Mouse (Mus musculus): ENCODE measurements at regions not wholly inside any gene's neighbourhood (a gene's known extent, or its start where the extent isn't known, plus 50 kb on each side); places are given as distances from the start of the nearest gene placed in this dataset.

GRCm38 (mm10) chr2:49376281-49376680 lies 75.0 kb upstream of the Epc2 start:
- DNase-seq (ENCODE audit: low read depth, low spot score): peak; percentile 91

- no peak for DNase-seq (ENCODE audit: low read depth, low spot score)
Observed at GRCm38 (mm10) chr2:49379222-49379805, 72.0 kb upstream of the Epc2 start.

GRCm38 (mm10) chr2:49380965-49381364 lies 70.3 kb upstream of the Epc2 start:
- DNase-seq (ENCODE audit: low read depth, low spot score): no peak

DNA sequence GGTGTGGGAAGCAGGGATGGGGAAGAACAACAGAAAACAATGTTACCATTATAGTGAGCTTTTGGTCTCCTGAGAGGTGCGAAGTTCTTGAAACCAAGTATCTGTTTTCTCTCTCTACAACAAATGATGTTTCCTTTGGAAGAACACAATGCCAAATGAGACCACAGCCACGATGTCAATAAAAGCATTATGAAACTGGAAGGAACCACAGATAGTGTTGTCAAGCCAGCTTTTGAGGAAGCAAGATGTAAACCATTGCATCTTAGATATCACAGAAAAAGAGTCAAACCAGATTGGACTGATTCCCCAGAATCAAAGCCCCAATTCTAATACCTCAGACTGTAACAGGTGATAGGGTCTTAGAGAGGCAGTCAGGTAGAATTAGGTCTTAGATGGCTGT lies 64.5 kb upstream of the Epc2 start:
- DNase-seq (ENCODE audit: low read depth, low spot score): no peak

GRCm38 (mm10) chr2:49391322-49392262 lies 59.7 kb upstream of the Epc2 start:
- DNase-seq (ENCODE audit: low read depth, low spot score): no peak

All from R1 (cell line).